Mouse (Mus musculus): ENCODE data around the gene Olfr1321.

DNA sequence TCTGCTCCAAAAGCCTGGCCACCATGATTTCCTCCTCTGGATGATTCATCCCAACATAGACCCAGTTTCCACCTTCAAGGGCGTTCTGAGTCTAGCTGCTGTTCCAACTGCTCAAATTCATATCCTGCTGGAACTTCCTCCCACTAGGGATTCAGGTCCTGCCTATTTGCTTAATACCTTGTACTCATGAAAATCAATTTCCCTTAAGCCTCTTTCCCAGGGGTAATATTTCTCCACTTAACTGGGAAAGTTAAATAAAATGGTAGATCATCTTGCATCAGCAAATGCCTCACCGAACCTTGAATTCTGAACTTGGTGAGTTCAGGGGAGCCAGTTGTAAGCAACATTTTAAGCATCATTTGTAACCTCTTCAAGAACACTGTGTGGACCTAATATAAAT is at the start of gene Olfr1321:
- TF ChIP-seq CTCF (IDR thresholded peaks at IDR 0.05; ENCODE audit: borderline replicate concordance, control insufficient read depth, extremely low read depth, insufficient read depth, low read length, poor library complexity): no peak
- no peak for TF ChIP-seq POLR2A (IDR thresholded peaks at IDR 0.05; ENCODE audit: control insufficient read depth, extremely low read depth, insufficient read depth, low read length, poor library complexity)
